Mouse (Mus musculus): Measurements from ENCODE around the gene Dgkh.

GRCm38 (mm10) chr14:78526907-78527306 lies 205.7 kb downstream of the Dgkh start:
- no peak for TF ChIP-seq CTCF (IDR thresholded peaks at IDR 0.05; ENCODE audit: low read depth, low read length)
- TF ChIP-seq POLR2AphosphoS5 (IDR thresholded peaks at IDR 0.05; ENCODE audit: insufficient replicate concordance, low read depth, low read length): no peak
